Mouse (Mus musculus) kidney, postnatal 36 days (tissue): Measurements from ENCODE around the gene Pacsin1.
"Not testable (repeated sequence)": the region's sequence is repeated elsewhere in the genome, so short reads cannot be mapped to it uniquely, and the experiment has no call there.

Experiments
- DNase-seq, 2 experiments: peaks; one replicate each; pipeline ENCODE4 v3.0.0; 2021 to 2022; ENCODE audit warnings: mixed read lengths in 2 of 2

The Pacsin1 gene

DNA sequence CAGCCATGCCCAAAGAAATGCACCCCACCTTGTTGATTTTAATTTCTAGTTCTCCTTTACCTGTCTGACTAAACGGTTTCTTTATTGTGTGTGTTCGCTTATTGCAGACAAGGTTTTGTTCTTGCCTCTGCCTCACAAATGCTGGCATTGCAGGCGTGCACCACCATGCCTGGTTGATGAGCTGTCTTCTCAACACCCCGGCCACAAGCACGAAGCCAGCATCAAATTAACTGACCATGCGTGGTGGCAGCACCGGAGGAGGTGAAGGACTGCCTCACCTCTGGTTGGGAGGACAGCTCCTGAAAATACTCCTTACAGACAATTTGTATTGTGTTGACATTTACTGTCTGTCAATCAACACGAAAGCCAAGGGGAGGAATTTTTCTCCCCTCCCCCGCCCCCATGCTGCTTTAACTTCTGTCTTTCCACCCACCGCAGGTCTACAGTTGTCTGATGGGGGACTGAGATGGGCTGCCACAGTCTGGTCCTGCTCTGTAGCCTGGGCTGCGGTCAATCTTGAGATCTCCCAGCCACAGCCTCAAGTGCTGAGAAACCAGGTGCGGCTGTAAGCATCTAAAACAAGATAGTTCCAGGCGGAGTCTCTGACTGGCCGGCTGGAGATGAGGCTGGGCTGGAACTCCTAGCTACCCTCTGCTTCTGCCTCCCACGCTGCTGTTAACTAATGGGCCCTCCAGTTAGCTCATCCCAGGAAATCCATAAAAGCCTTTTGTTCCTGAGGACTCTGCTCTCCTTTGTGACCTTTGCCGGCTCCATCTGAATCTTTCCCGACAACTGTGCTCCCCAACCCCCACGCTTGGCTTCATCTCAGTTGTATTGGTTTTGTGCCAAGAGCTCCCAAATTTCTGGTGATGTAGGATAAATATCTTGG lies 18.9 kb upstream of the Pacsin1 start, which contains the start of gene Rps10:
Gene Rps10, minus strand, starts transcription at position 538 of the 889 bp plus-strand sequence.
- no peak for DNase-seq

DNA sequence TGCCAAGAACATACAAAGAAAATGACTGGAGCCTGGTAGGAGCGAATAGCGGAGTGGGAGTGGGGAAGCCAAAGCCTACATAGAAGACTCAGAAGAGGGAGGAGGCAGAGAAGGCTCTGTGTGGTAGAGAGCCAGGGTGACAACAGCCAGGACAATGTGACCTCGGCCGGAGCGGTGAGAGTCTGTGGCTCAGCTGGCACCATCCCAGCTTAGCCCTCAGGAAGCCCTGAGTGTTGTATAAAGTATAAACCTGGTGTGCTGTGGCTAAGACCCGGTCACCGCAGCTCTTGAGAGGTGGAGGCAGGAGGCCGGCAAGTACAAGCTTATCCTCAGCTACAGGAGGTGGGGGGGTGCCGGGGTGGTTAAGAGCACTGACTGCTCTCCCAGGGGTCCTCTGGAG lies 18.0 kb upstream of the Pacsin1 start:
- DNase-seq, result peak; percentile 23 to 49

DNA sequence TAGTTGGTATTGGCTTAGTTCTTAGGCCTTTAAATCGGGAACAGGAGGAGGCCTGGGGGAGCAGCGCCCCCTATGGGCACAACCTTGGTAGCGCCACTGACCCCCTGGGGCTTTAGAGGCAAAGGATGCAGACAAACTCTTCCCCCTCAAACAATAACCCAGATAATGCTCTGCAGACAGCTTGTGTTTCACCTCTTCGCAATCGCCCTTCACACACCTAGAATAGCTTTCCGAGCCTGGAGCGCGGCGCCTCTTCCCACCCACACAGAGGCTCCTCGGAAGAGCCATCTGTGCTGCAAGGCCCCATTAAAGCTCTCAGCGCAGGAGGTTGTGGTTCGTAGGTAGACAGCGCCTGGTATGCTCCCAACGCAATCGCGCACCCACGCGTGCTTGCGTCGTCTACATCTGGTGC lies 16.4 kb upstream of the Pacsin1 start:
- peak in 1 of 2 experiments; percentile 42 for DNase-seq

DNA sequence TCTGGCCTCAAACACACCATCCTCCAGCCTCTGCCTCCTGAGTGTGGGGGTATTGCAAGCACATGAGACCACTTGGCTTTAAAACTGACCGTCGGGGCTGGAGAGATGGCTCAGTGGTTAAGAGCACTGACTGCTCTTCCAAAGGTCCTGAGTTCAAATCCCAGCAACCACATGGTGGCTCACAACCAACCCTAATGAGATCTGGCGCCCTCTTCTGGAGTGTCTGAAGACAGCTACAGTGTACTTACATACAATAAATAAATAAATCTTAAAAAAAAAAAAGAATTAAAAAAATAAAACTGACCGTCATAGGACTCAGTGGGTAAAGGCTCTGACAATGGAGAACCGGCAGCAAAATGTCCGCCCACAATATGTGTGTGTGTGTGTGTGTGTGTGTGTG lies 15.5 kb upstream of the Pacsin1 start:
- DNase-seq, result not testable (repeated sequence)

DNA sequence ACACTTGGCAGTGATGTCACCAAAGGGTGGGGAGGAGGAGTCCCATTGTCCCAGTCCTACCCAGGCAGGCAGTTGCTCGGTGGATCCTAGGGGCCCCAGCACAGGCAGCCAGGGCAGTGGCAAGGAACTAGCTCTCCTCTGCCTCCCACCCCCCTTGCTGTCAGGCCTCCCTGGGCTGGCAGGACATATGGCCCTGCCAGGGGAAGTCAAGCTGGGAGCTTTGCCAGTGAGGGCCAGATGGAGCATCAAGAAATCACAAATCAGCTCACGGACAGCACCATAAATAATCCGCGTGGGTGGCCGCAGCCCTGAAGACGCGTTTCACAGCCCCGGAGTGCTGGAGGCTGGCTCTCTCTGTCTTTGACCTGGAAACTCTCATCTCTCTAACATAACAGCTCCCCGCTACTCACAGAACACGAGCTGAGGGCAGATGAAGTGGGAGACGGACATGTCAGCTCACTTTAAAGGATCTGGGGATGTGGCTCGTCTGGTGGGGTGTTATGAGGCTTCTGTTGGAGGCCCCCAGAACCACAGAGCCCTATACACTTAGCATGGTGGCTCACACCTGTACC lies 12.7 kb upstream of the Pacsin1 start:
- DNase-seq, result no peak

DNA sequence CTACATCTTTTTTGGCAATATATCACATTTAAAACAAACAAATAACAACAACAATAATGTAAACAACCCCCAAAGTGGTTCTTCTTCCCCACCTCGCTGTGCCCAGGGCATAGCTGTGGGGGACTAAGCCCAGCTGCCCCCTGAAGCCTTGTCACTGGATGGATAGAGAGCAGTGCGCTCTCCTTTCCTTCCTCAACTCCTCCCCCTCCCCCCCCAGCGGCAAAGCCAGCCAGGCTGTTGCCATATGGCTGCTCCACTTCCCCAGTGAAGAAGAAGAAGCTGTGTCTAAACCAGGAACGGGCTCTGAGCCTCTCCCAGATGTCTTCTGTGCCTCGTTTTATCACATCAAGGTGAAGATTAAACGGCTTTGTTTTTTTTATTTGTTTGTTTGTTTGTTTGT lies 12.2 kb upstream of the Pacsin1 start:
- no peak for DNase-seq

DNA sequence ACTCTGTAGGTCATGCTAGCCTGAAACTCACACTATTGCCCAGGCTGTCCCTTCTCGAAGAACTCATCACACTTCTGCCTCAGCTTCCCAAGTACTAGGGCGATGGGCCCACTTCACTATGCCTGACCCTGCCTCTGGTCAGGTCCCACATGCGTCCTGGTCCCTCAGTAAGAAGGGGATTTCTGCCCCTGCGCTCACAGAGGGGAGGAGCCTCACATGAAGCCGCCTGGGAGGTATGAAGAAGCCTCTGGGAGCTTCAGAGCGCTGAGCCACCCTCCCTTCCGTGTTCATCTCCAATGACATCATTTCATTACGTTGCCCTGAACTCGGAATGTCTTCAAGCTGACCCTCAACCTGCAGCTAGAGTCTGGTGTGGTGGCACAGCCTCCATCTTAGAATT lies 11.6 kb upstream of the Pacsin1 start:
- no peak for DNase-seq

DNA sequence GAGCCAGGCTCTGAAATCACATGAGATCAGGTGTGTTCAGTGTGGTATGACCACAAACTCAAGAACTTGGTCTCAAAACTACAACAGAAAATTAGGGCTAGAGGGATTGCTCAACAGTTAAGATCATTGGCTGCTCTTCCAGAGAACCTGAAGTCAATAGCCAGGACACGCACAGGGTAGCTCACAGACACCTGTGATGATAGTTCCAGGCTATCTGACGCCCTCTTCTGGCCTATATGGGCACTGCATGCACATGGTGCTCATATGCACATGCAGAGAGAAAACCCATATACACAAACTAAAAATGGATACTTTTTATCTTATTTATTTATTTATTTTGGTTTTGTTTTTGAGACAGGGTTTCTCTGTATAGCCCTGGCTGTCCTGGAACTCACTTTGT lies 10.7 kb upstream of the Pacsin1 start:
- no peak for DNase-seq

DNA sequence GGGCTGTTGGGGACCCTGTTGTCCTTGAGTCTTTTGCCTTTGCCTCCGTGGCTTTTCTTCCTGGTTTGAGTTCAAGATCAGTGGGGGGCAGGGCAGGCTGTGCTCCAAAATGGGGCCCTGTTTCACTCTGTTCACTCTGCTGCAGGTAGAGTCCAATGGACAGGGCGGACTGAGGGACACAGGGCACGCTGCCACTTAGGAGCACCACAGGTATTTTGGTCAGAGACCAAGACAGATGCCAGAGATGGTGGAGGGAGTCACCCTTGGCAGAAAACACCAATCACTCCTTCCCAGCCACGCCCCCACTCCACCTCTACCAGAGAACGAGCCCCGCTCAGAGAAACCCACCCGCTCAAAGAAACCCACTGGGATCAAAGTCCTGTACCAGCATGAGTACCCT lies 9.5 kb upstream of the Pacsin1 start:
- peak; percentile 26 to 56 for DNase-seq

DNA sequence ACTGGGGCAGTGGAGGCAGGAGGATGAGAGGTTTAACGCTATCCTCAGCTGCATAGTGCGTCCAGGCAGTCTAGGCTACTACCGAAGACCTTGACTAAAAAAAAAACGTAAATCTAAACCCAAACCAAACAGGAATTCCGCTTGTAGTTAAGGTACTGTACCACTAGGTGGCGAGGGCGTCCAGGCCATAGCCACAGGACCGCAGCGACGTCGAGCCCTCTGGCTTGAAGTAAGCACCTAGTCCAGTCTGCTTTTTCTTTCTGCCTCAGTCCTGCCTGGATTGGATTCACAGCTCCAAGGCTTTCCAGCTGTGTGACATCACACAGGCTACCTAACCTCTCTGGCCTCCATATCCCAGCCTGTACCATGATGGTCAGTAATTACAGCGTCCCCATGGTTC lies 5.1 kb upstream of the Pacsin1 start:
- peak; percentile 79 to 84 for DNase-seq

DNA sequence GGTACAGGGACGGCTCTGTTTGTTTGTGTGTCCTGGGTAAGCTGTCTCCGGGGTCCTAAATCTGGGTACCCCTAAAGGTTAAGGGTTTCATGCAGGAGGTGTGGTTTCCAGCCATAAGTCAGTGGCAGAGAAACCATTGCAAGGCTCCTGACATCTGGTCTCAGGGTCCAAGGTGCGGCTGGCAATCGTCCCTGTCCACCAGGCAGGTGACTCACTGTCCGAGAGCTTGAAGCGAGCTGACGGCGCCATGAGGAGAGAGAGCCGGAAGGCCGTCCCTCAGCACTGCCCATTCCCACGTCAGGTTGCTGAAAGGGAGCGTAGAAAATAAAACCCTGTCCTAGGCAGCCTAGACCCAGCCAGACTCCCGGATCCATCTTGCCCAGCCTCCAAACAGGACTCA lies 4.7 kb upstream of the Pacsin1 start:
- DNase-seq, result peak; percentile 78 to 83

DNA sequence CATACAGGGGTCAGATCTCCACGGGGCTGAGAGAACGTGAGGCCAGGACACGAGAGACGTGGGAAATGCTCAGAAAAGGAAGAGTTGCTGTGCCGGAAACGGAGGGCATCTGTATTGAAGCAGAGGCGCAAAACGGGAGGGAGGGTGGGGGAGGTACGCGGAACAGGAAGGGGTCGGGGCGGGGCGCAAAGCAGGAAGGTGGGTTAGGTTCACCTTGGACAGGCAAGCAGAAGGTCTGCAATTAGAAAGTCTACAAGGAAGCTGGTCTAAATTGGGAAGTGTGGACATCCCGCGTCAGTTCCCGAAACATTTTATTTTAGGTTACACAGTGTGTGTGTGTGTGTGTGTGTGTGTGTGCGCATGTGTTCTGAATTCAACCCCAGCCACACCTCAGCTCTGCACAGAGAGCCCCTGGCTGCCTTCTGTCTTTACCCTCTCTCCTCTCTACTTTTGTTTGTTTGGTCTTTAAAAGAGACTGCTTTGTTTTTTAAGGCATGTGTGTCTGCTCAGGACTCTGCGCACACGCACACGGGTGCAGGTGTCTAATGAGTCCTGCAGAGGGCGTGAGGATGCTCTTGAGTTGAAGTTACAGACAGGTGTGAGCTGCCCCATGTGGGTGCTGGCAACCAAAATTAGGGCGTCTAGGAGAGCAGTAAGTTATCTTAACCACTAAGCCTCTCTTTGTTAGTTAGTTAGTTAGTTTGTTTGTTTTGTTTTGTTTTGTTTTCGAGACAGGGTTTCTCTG lies 3.1 kb upstream of the Pacsin1 start:
- no peak for DNase-seq

DNA sequence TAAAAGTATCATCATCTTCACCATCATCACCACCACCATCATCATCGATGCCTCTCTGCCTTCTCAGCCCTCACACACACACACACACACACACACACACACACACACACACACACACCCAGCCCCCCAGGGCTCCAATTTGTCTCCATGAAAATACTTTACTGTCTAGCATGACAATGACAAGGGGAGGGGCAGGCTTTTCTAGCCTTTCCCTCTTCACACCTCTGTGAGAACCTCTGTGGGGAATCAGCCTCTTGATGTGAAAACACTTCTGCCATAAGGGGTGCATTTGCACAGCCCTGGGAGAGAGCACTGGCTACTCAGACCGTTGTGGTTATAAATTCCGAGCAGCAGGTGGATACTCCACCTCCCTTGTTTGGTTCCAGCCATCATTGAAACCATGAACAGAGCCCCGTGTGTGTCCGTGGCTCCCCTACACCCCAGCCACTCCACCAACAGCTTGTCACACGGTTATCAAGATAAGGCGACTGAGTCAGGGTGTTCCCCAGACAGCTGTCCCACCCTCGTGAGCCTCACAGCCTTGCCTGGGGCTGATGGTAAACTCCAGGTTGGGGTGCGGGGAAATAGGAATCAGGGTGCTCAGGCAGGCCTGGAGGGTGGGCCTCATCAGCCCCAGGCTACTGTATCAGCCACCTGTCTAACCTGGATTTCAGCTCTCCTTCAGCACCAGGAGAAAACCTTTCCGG lies 1.9 kb upstream of the Pacsin1 start:
- DNase-seq, result no peak

DNA sequence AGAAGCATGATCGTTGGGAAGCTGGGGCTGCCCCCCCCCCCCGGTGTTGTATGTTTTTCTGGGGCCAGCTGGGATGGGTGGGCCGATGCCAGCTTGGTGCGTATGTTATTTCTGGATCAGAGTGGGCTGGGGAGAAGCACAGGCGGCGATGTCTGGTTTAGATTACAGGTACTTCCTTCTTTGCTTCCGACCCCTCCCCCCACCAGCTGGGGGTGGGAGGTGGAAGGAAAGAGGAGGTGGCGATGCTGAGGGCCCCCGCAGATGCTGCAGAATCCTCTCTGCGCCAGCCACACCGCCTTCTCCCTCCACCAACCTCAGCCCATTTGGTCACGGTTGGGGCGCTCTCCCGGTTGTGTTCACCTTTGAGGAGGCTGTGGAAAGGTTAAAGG lies 696 bp downstream of the Pacsin1 start:
- DNase-seq, result no peak

DNA sequence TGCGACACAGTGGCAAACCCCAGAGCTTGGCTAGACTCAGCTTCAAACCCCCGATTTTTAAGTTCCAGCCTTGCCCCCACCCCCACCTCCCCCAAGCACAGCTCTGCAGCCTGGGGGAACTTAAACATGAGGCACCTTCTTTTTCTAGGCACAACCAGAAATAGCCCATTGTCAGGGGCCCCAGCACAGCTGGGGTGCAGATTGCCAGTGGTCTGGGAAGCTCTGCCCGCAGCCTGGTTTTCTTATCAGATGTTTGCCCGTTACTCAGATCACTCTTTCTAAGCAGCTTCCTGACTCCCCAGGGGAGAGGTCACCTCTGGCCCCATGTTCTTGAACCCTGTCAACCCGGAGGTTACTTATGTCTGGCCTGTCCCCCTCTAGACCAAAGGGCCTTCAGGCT lies 1.1 kb downstream of the Pacsin1 start:
- DNase-seq, result no peak

DNA sequence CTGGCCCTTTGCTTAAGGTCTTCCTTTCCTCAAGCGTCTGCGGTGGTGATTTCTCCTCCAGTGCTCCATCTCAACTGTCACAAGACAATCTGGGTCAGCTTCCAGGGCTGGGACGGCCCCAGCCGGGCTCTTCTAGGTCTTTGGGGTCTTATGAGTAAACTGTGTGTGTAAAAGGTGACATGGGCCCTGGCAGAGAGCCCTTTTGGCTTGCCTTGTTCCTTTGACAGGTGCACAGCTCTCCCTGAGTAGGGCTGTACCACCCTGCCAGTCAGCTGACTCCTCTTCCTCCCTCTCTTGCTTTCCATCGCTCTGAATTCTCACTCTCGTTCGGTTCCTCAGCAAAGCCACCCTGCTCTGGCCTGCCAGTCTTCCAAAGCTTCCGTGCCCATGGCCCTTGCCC lies 1.8 kb downstream of the Pacsin1 start:
- no peak for DNase-seq

DNA sequence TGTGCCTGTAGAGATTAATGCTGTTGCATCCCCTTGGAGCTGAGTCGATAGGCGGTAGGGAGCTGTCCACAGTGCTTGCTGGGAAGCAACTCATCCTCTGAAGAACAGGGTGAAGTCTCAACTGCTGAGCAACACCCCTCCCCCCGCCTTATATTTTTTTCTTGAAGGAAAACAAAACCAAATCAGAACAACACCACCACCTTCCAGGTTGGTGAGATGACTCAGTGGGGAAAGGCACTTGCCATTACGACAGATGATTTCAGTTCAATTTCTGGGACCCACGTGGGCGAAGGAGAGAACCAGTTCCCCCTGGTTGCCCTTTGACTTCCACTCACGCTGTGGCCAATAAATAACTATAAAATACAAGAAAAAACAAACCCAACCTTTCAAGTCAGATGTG lies 3.5 kb downstream of the Pacsin1 start:
- no peak for DNase-seq

DNA sequence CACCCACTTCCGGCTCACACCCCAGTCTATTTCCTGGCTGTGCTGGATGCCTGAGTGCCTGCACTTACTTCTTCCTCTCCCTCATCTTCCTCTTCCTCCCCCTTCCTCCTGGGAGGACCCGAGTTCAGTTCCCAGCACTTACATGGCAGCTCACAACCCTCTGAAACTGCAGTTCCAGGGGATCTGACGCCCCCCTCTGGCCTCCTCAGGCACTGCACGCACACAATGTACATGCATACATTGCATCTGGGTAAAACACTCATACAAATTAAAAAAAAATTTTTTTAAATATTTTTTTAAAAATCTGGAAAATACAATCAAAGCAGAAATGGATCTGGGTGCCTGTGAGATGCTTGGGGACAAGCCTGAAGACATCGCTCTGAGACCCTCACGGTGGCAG lies 16.4 kb downstream of the Pacsin1 start:
- no peak for DNase-seq

DNA sequence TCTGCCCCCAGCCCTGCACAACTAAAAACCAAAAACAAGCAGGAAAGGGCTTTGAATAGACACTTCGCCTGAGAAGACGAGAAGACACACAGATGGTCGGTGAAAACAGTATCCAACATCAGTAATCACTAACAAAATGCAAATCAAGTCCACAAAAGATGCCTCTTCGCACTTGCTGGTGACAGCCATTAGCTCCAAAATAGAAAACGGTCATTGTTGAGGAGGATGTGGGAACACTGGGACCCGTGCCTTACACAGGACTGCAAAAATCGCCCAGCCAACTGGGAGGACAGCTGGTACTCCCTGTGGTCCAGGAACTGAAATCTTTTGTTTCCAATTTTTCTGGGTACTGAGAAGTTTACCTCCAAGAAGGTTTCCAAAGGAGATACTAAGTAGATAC lies 18.6 kb downstream of the Pacsin1 start:
- DNase-seq, result no peak

DNA sequence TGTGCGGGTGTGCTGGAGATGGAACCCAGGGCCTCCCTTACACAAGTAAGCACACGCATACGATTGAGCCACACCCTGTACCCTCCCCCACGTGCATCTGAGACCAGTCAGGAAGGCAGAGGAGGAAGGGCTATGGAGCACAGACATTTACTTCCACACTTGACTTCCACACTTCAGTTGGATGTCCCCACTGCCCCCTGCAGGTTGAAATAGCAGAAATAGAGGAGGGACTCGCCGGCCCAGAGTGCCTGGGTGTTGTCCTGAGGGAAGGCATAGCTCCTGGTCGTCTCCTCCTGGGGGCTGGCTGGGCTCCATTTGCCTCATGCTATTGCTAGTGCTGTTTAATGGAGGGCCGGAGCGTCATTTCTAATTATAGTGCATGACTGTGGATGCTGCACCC lies 20.1 kb downstream of the Pacsin1 start:
- peak in 1 of 2 experiments; percentile 19 for DNase-seq

DNA sequence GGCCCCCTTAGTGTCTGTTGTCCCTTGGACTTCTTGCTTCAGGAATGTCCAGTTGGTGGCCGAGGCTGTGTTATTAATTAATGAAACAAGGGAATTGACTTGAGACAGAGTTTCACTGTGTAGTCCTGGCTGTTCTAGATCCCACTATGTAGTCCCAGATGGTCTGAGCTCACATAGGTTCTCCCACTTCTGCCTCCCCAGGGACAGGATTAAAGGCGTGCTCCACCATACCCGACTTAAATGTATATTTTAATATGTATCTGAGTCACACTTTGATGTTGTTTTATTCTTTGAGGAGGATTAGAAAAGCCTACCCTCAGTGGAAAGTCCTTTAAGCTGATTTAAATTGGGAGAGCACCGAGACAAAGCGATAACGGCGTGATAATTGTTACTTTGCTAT lies 21.0 kb downstream of the Pacsin1 start:
- DNase-seq, result no peak

DNA sequence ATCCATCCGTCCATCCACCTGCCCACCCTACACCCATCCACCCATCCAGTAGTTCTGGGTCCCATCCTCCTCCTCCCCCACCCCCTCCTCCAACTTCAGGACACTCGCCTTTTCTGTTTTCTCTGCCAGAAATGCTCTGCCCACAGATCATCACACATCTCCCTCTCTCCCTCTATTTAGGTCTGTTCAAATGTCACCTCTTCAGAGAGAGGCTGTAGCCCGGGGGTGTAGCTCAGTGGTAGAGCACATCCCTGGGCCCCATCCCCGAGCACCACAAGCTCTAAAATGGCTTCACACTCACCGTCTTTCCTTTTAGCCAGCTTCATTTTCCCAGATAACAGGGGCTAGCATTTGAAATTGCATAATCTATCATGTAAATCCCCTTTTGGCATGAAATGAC lies 22.4 kb downstream of the Pacsin1 start:
- no peak for DNase-seq
